Mouse (Mus musculus) thymus, postnatal 36 days (tissue): ENCODE data around the gene Atp8a2.

ENCODE experiments used
- DNase-seq, 2 experiments: peaks; one replicate each; pipeline ENCODE4 v3.0.0; 2022; ENCODE audit warnings: mixed read lengths in 2 of 2

Atp8a2 gene

GRCm38 (mm10) chr14:60148893-60149292 lies 48.1 kb downstream of the Atp8a2 start:
- DNase-seq = no peak

- DNase-seq = no peak
Observed at GRCm38 (mm10) chr14:60143234-60143633, 53.7 kb downstream of the Atp8a2 start.

- DNase-seq = peak; percentile 38 to 45
Observed at GRCm38 (mm10) chr14:60138339-60138738, 58.6 kb downstream of the Atp8a2 start.

GRCm38 (mm10) chr14:60137812-60138211 lies 59.2 kb downstream of the Atp8a2 start:
- DNase-seq = no peak

GRCm38 (mm10) chr14:60135801-60136200 lies 61.2 kb downstream of the Atp8a2 start:
- DNase-seq = no peak

- DNase-seq = no peak
Observed at GRCm38 (mm10) chr14:60134720-60135119, 62.3 kb downstream of the Atp8a2 start.

- peak; percentile 34 to 56 for DNase-seq
Observed at GRCm38 (mm10) chr14:60131196-60131876, 65.6 kb downstream of the Atp8a2 start.

- DNase-seq = peak; percentile 48 to 60
Observed at GRCm38 (mm10) chr14:60129564-60129963, 67.4 kb downstream of the Atp8a2 start.

GRCm38 (mm10) chr14:60125202-60125601 lies 71.8 kb downstream of the Atp8a2 start:
- no peak for DNase-seq

- no peak for DNase-seq
Observed at GRCm38 (mm10) chr14:60121572-60121971, 75.4 kb downstream of the Atp8a2 start.

GRCm38 (mm10) chr14:60117792-60118585 lies 79.0 kb downstream of the Atp8a2 start:
- DNase-seq = peak; percentile 27 to 28

GRCm38 (mm10) chr14:60086808-60087725 lies 109.9 kb downstream of the Atp8a2 start:
- DNase-seq = peak; percentile 30 to 40

- DNase-seq = no peak
Observed at GRCm38 (mm10) chr14:60086254-60086807, 110.6 kb downstream of the Atp8a2 start.

- DNase-seq = no peak
Observed at GRCm38 (mm10) chr14:60082771-60083170, 114.2 kb downstream of the Atp8a2 start.

GRCm38 (mm10) chr14:60072496-60072895 lies 124.5 kb downstream of the Atp8a2 start:
- DNase-seq = no peak

- no peak for DNase-seq
Observed at GRCm38 (mm10) chr14:60065186-60065585, 131.8 kb downstream of the Atp8a2 start.

- no peak for DNase-seq
Observed at GRCm38 (mm10) chr14:60061023-60061422, 136.0 kb downstream of the Atp8a2 start.

- no peak for DNase-seq
Observed at GRCm38 (mm10) chr14:60058867-60059266, 138.1 kb downstream of the Atp8a2 start.

GRCm38 (mm10) chr14:60055231-60055630 lies 141.7 kb downstream of the Atp8a2 start:
- DNase-seq = no peak

GRCm38 (mm10) chr14:60030666-60031065 lies 166.3 kb downstream of the Atp8a2 start:
- no peak for DNase-seq

GRCm38 (mm10) chr14:60027139-60027538 lies 169.8 kb downstream of the Atp8a2 start:
- DNase-seq = no peak

GRCm38 (mm10) chr14:60026647-60027046 lies 170.3 kb downstream of the Atp8a2 start:
- no peak for DNase-seq

- peak; percentile 59 to 68 for DNase-seq
Observed at GRCm38 (mm10) chr14:60015891-60016290, 181.1 kb downstream of the Atp8a2 start.
